Mouse (Mus musculus) CH12.LX (cell line): ENCODE data around the gene Uts2b. TPM values are rescaled to one million over a fixed set of nuclear protein-coding genes. Genes with fewer than 3 reads are reported as not detected.

Experiments used
- DNase-seq: peaks from one replicate; pipeline ENCODE4 v3.0.0-alpha.2; 2013; ENCODE audit errors: extremely low read depth
- H3K27ac ChIP-seq: 2 replicates; pipeline ENCODE4 v1.5.1; 2012; ENCODE audit warnings: low read depth, mild to moderate bottlenecking, control low read depth, moderate library complexity; ENCODE audit not compliant: insufficient read depth
- H3K27me3 ChIP-seq: replicated peaks from 2 replicates; pipeline ENCODE3; 2012; ENCODE audit warnings: inconsistent platforms
- H3K36me3 ChIP-seq, 2 experiments: replicated peaks in 1 of 2; 2 replicates each; pipeline versions ENCODE3 to v1.6.1; 2012; ENCODE audit warnings: inconsistent platforms in 1 of 2, low read length in 1 of 2, mild to moderate bottlenecking in 1 of 2, mixed read lengths in 1 of 2, moderate library complexity in 1 of 2; ENCODE audit not compliant: control insufficient read depth in 1 of 2, insufficient read depth in 1 of 2
- H3K4me1 ChIP-seq, 2 experiments: 2 replicates each; pipeline ENCODE4 v1.6.1; 2012; ENCODE audit warnings: inconsistent platforms in 1 of 2, moderate library complexity in 1 of 2; ENCODE audit not compliant: insufficient read depth in 2 of 2, control insufficient read depth in 1 of 2
- H3K4me2 ChIP-seq: 2 replicates; pipeline ENCODE4 v1.6.1; 2012; ENCODE audit warnings: low read depth, mild to moderate bottlenecking, control low read depth; ENCODE audit not compliant: poor library complexity, insufficient read depth, severe bottlenecking
- H3K4me3 ChIP-seq, 3 experiments: fragments of 150-350 bp in 1 of 3; sonication (generic) in 1 of 3; replicated peaks in 1 of 3; 2 replicates each; pipeline versions ENCODE3 to v1.5.1; 2011 to 2012; ENCODE audit warnings: low read depth in 2 of 3, low read length in 2 of 3, mild to moderate bottlenecking in 2 of 3, moderate library complexity in 2 of 3, control low read depth in 1 of 3, improper control_type of control experiment in 1 of 3, inconsistent platforms in 1 of 3, mixed read lengths in 1 of 3; ENCODE audit not compliant: poor library complexity in 1 of 3
- H3K79me2 ChIP-seq: replicated peaks from 2 replicates; pipeline ENCODE4 v1.6.1; 2012; ENCODE audit warnings: mild to moderate bottlenecking, moderate library complexity; ENCODE audit not compliant: control insufficient read depth, poor library complexity, insufficient read depth, severe bottlenecking; ENCODE audit errors: extremely low read depth
- H3K9ac ChIP-seq: 2 replicates; pipeline ENCODE4 v1.6.1; 2012; ENCODE audit warnings: low read depth, mild to moderate bottlenecking, control low read depth, moderate library complexity; ENCODE audit not compliant: insufficient read depth
- H3K9me3 ChIP-seq: replicated peaks from 2 replicates; pipeline ENCODE3; 2012; ENCODE audit warnings: low read length, inconsistent platforms, mixed read lengths
- BHLHE40 ChIP-seq: IDR thresholded peaks from 2 replicates; pipeline ENCODE4 v1.6.1; 2011; ENCODE audit warnings: mild to moderate bottlenecking, low read depth, low read length, improper control_type of control experiment
- CHD2 ChIP-seq: IDR thresholded peaks from 2 replicates; pipeline ENCODE4 v1.6.1; 2011; ENCODE audit warnings: low read length, improper control_type of control experiment
- ELF1 ChIP-seq: IDR thresholded peaks from 2 replicates; pipeline ENCODE4 v1.6.1; 2014; ENCODE audit warnings: low read depth, mild to moderate bottlenecking, inconsistent platforms, low read length, improper control_type of control experiment
- ETS1 ChIP-seq: conservative IDR thresholded peaks from 2 replicates; pipeline ENCODE4 v1.6.1; 2012; ENCODE audit warnings: low read depth, mild to moderate bottlenecking, inconsistent platforms, low read length, improper control_type of control experiment, moderate library complexity
- GABPA ChIP-seq: IDR thresholded peaks from 2 replicates; pipeline ENCODE4 v1.6.1; 2012; ENCODE audit warnings: low read depth, low read length, improper control_type of control experiment, inconsistent platforms; ENCODE audit not compliant: insufficient replicate concordance
- HCFC1 ChIP-seq: IDR thresholded peaks from 2 replicates; pipeline ENCODE4 v1.6.1; 2012; ENCODE audit warnings: low read depth, mild to moderate bottlenecking, inconsistent platforms, low read length, improper control_type of control experiment
- JUN ChIP-seq: IDR thresholded peaks from 2 replicates; pipeline ENCODE4 v1.6.1; 2011; ENCODE audit warnings: low read depth, mild to moderate bottlenecking, low read length, improper control_type of control experiment, moderate library complexity; ENCODE audit not compliant: insufficient read depth
- JUND ChIP-seq: conservative IDR thresholded peaks from 2 replicates; pipeline ENCODE4 v1.6.1; 2011; ENCODE audit warnings: low read depth, low read length, improper control_type of control experiment
- KAT2A ChIP-seq: IDR thresholded peaks from 2 replicates; pipeline ENCODE4 v1.6.1; 2012; ENCODE audit warnings: low read length, improper control_type of control experiment, inconsistent platforms; ENCODE audit not compliant: insufficient replicate concordance
- MAFK ChIP-seq: IDR thresholded peaks from 2 replicates; pipeline ENCODE4 v1.6.1; 2011; ENCODE audit warnings: low read length, improper control_type of control experiment; ENCODE audit not compliant: insufficient replicate concordance
- MAX ChIP-seq: IDR thresholded peaks from 2 replicates; pipeline ENCODE4 v1.6.1; 2011; ENCODE audit warnings: low read length, improper control_type of control experiment
- MAZ ChIP-seq: IDR thresholded peaks from 2 replicates; pipeline ENCODE4 v1.6.1; 2012; ENCODE audit warnings: low read depth, mild to moderate bottlenecking, inconsistent platforms, low read length, improper control_type of control experiment, moderate library complexity
- MYC ChIP-seq: IDR thresholded peaks from 2 replicates; pipeline ENCODE4 v1.6.1; 2011; ENCODE audit warnings: low read depth, mild to moderate bottlenecking, improper control_type of control experiment, low read length
- NRF1 ChIP-seq: IDR thresholded peaks from 2 replicates; pipeline ENCODE4 v1.6.1; 2014; ENCODE audit warnings: low read depth, mild to moderate bottlenecking, inconsistent platforms, low read length, improper control_type of control experiment, moderate library complexity
- POLR2A ChIP-seq: IDR thresholded peaks from 2 replicates; pipeline ENCODE4 v1.6.1; 2011; ENCODE audit warnings: low read depth, mild to moderate bottlenecking, improper control_type of control experiment, low read length
- POLR2AphosphoS2 ChIP-seq: IDR thresholded peaks from 2 replicates; pipeline ENCODE4 v1.6.1; 2011; ENCODE audit warnings: low read depth, low read length, improper control_type of control experiment
- UBTF ChIP-seq: IDR thresholded peaks from 2 replicates; pipeline ENCODE4 v1.6.1; 2012; ENCODE audit warnings: low read depth, mild to moderate bottlenecking, inconsistent platforms, low read length, improper control_type of control experiment, moderate library complexity
- USF1 ChIP-seq: IDR thresholded peaks from 2 replicates; pipeline ENCODE4 v1.6.1; 2014; ENCODE audit warnings: low read depth, mild to moderate bottlenecking, inconsistent platforms, low read length, improper control_type of control experiment
- ZC3H11A ChIP-seq: IDR thresholded peaks from 2 replicates; pipeline ENCODE4 v1.6.1; 2012; ENCODE audit warnings: low read depth, mild to moderate bottlenecking, inconsistent platforms, low read length, improper control_type of control experiment
- dilution Hi-C: fragments of 300-500 bp; cut with MboI; formaldehyde crosslinking; loops from 2 replicates; pipeline ENCODE4 v1.14.3; 2020; ENCODE audit warnings: low sequenced_read_pairs; ENCODE audit not compliant: extremely low pct_unique_long_range_greater_than_20kb, extremely low pct_ligation_motif_present
- in situ Hi-C: fragments of 300-500 bp; cut with MboI; formaldehyde crosslinking; loops from 3 replicates; pipeline ENCODE4 v1.14.3; 2019; ENCODE audit warnings: low sequenced_read_pairs, low pct_ligation_motif_present, low pct_unique_long_range_greater_than_20kb, mixed read lengths
- polyA plus RNA-seq: library from polyadenylated mRNA; unstranded; fragments of >175 nt; gene quantifications from 2 replicates; pipeline ENCODE4 v1.2.1, GENCODE M21; 2012; ENCODE audit warnings: low read depth; ENCODE audit not compliant: insufficient read length
- total RNA-seq, 2 experiments: library from RNA; depleted of rRNA; stranded (reverse); fragments of 300-350 nt in 1 of 2; fragments of >200 nt in 1 of 2; gene quantifications; 2 replicates each; pipeline ENCODE4 v1.2.3; 2012 to 2014

Uts2b gene
- total and polyA plus RNA-seq, 3 experiments = 0.38 to 0.51 TPM; not detected in 1

DNA sequence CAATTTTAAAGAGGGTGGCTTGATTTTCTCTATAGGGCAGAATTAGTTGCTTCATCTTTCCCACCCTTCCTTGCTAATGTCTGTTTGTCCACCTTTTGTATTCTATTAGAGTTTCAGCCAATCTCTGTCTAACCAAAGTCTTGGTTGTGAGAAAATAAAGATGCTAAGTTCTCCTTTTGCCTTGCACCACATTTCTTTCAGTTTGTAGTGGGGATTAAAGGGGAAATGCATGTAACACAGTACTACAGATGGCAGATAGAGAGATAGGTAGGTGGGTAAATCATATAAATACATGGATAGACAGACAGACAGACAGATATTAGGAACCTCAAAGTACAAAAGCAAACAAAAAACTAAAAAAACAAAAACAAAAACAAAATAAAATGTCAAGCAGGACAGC, 6.5 kb upstream of the Uts2b start:
- TF ChIP-seq HCFC1 (no peak), MAX (no peak), ETS1 (no peak), KAT2A (no peak), JUN (no peak), MAFK (no peak), ZC3H11A (no peak), CHD2 (no peak), GABPA (no peak), MAZ (no peak), ELF1 (no peak), BHLHE40 (no peak), NRF1 (no peak), MYC (no peak), POLR2AphosphoS2 (no peak), USF1 (no peak)
- dilution Hi-C loops (no loop called here), in situ Hi-C loops (no loop called here)
- Histone ChIP-seq H3K79me2 (no peaks in the 10 kb centered on the region), H3K27ac (no peak overlapping the region), H3K4me2 (no peak overlapping the region), H3K4me1 (peaks cover 11 to 31% of the 10 kb centered on the region in 2 experiments; a peak in 3 of 4 replicates), H3K36me3 (no peaks in the 10 kb centered on the region), H3K27me3 (no peaks in the 10 kb centered on the region), H3K4me3 (no peak overlapping the region), H3K9me3 (peaks cover 6% of the 10 kb centered on the region), H3K9ac (peak overlapping the region; percentile 0; the same call in 1 of the 2 replicates)
- DNase-seq = no peak

DNA sequence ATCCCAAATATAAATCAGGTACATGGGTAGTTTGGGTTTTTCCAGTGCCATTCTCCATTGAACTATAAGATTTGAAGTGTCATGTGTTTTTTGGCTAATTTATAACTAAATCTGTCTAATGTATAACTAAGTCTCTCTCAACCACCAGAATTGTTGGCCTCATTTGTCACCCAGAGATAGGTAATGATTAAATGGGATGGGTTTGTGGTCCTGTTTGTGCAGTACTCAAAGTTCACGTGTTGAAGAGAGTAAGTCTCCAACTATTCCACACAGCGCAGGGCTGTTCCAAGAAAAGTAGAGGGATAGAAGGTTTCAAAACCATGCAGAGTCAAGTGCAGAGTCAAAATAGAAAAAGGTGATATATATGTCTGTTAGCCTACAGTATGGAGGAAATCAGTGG, 5.3 kb upstream of the Uts2b start:
- in situ Hi-C loops = no loop called here
- Histone ChIP-seq H3K27me3 (no peaks in the 10 kb centered on the region), H3K36me3 (no peaks in the 10 kb centered on the region), H3K4me2 (no peak overlapping the region), H3K27ac (no peak overlapping the region), H3K79me2 (no peaks in the 10 kb centered on the region), H3K4me3 (no peak overlapping the region), H3K9ac (no peak overlapping the region), H3K4me1 (peaks cover 11 to 31% of the 10 kb centered on the region in 2 experiments; a peak in 3 of 4 replicates), H3K9me3 (peaks cover 6% of the 10 kb centered on the region)
- dilution Hi-C loops = no loop called here
- no peak for DNase-seq
- TF ChIP-seq UBTF (no peak), MAFK (no peak), HCFC1 (no peak), JUND (no peak), BHLHE40 (no peak), POLR2A (no peak), MAX (no peak), ELF1 (no peak)
